Mouse (Mus musculus): ENCODE data around the gene Enpp6. TPM values are rescaled to one million over a fixed set of nuclear protein-coding genes. Genes with fewer than 3 reads are reported as not detected.

Enpp6 gene
- polyA plus RNA-seq, 2 experiments, result 0.17 to 0.20 TPM

DNA sequence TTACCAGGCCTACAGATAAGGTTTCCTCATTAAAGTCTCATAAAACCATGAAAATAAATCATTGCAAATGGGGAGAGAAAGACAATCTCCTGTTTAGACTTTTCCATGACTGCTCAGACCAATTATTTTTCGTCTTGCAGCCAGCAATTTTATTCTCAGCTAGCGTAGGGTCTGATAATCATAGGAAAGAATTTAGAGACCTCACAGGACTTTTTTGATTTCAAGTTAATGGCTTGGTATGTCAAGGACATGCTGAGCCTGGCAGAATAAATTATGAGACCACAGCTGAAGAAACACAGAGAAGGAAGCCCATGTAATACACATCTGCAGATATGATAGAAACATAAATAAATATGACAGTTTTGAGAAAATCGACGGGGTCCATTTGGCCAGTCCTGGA is 130.6 kb downstream of the Enpp6 start:
- H3K4me1 ChIP-seq (replicated peaks; ENCODE audit: control insufficient read depth in 2 of 2, insufficient read depth in 2 of 2, low read length in 1 of 2), result no peaks in the 10 kb centered on the region
- H3K27me3 ChIP-seq (ENCODE audit: control insufficient read depth, insufficient read depth, low read length), result no peaks in the 10 kb centered on the region
- no peak overlapping the region for H3K9ac ChIP-seq (replicated peaks)
- H3K36me3 ChIP-seq (replicated peaks; ENCODE audit: control insufficient read depth, insufficient read depth, low read depth), result no peaks in the 10 kb centered on the region
- no peak overlapping the region for H3K27ac ChIP-seq
- no peaks in the 10 kb centered on the region for H3K9me3 ChIP-seq (ENCODE audit: control insufficient read depth, low read length)
- H3K4me2 ChIP-seq (ENCODE audit: low read depth), result no peak overlapping the region
- no peak overlapping the region for H3K4me3 ChIP-seq (ENCODE audit: insufficient read depth in 1 of 2, low read depth in 2 of 2, low read length in 2 of 2)
- DNase-seq (ENCODE audit: low read depth in 3 of 3, low spot score in 3 of 3) (no peak), ATAC-seq (ENCODE audit: insufficient read depth) (no peak)
- whole genome bisulfite sequencing (ENCODE audit: insufficient replicate concordance), result 56% methylated on average over 4 of the region's 4 CpGs
- TF ChIP-seq EP300 (IDR thresholded peaks at IDR 0.05; ENCODE audit: low read depth), result no peak
- TF ChIP-seq CTCF (IDR thresholded peaks at IDR 0.05; ENCODE audit: low read depth), result no peak

DNA sequence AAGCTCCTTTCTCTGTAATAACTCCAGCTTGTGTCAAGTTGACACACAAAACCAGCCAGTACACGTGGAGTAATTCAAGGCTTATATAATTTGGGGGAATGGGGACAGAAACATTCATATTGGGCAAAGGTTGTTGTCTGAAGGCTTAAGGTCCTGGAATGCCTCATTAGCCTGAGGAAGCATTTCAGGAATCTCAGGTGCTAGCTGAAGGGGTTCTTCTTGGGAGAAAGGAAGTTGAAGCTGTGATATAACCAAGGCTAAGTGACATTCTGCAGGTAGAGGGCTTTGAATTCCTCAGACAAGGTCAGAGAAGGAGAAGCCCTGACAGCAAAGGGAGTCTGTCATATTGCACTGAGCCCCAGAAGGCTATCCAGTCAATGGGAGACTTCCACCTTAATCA is 133.2 kb downstream of the Enpp6 start:
- Histone ChIP-seq H3K36me3 (replicated peaks; ENCODE audit: control insufficient read depth, insufficient read depth, low read depth) (no peaks in the 10 kb centered on the region), H3K4me2 (ENCODE audit: low read depth) (no peak overlapping the region), H3K4me1 (replicated peaks; ENCODE audit: control insufficient read depth in 2 of 2, insufficient read depth in 2 of 2, low read length in 1 of 2) (no peaks in the 10 kb centered on the region), H3K4me3 (ENCODE audit: insufficient read depth in 1 of 2, low read depth in 2 of 2, low read length in 2 of 2) (no peak overlapping the region), H3K27ac (no peak overlapping the region), H3K27me3 (ENCODE audit: control insufficient read depth, insufficient read depth, low read length) (no peaks in the 10 kb centered on the region), H3K9me3 (ENCODE audit: control insufficient read depth, low read length) (no peaks in the 10 kb centered on the region), H3K9ac (replicated peaks) (no peak overlapping the region)
- TF ChIP-seq CTCF (IDR thresholded peaks at IDR 0.05; ENCODE audit: low read depth), result no peak
- TF ChIP-seq EP300 (IDR thresholded peaks at IDR 0.05; ENCODE audit: low read depth), result no peak
- ATAC-seq (ENCODE audit: insufficient read depth), result no peak
- 51% methylated on average over 1 of the region's 1 CpGs for WGBS (ENCODE audit: insufficient replicate concordance)
- no peak for DNase-seq (ENCODE audit: low read depth in 3 of 3, low spot score in 3 of 3)

DNA sequence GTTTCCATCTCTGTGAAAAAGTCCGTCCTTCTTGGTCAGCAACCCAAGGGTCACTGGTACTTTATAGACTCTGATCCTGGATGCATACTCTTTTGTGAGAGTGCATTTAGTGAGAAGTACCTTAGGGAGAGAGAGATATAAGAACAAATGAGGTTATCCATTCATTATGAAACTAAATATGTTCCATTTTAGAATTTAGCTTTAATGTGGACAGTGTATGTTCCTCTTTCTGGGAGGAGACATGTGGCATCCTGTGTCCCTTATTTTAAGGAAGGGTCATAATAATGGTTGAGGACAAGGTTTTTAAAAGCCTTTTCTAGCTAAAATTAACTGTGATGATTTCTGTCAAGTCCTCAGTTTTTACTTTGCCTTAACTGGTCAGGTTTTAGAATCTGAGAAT is 142.2 kb downstream of the Enpp6 start:
- Histone ChIP-seq H3K4me1 (replicated peaks; ENCODE audit: control insufficient read depth in 2 of 2, insufficient read depth in 2 of 2, low read length in 1 of 2) (no peaks in the 10 kb centered on the region), H3K4me2 (ENCODE audit: low read depth) (no peak overlapping the region), H3K36me3 (replicated peaks; ENCODE audit: control insufficient read depth, insufficient read depth, low read depth) (no peaks in the 10 kb centered on the region), H3K4me3 (ENCODE audit: insufficient read depth in 1 of 2, low read depth in 2 of 2, low read length in 2 of 2) (no peak overlapping the region), H3K27me3 (ENCODE audit: control insufficient read depth, insufficient read depth, low read length) (no peaks in the 10 kb centered on the region), H3K9me3 (ENCODE audit: control insufficient read depth, low read length) (no peaks in the 10 kb centered on the region), H3K9ac (replicated peaks) (no peak overlapping the region), H3K27ac (no peak overlapping the region)
- no peak for ATAC-seq (ENCODE audit: insufficient read depth)
- TF ChIP-seq EP300 (IDR thresholded peaks at IDR 0.05; ENCODE audit: low read depth), result no peak
- TF ChIP-seq CTCF (IDR thresholded peaks at IDR 0.05; ENCODE audit: low read depth), result no peak
- 79% methylated on average over 1 of the region's 1 CpGs for whole genome bisulfite sequencing (ENCODE audit: insufficient replicate concordance)
- DNase-seq (ENCODE audit: low read depth in 3 of 3, low spot score in 3 of 3), result no peak

DNA sequence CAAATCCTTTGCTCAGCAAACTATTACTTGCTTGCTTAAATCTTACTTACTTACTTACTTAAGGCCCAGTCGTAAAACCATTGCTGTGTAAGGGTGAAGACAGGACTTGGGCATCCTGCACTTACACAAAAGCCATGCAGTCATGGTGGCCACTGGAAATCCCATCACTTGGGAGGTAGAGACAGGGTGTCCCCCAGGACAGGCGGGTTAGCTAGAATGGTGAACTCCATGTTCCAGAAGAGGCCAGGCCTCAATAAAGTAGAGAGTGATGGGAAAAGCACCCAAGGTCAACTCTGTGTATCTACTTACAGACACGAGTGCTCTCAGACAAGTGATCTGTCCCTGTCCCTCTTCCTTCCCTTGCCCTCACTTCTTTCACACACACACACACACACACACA is 146.7 kb downstream of the Enpp6 start:
- H3K27me3 ChIP-seq (ENCODE audit: control insufficient read depth, insufficient read depth, low read length), result no peaks in the 10 kb centered on the region
- H3K36me3 ChIP-seq (replicated peaks; ENCODE audit: control insufficient read depth, insufficient read depth, low read depth), result no peaks in the 10 kb centered on the region
- H3K9me3 ChIP-seq (ENCODE audit: control insufficient read depth, low read length), result no peaks in the 10 kb centered on the region
- WGBS (ENCODE audit: insufficient replicate concordance), result 43% methylated on average over 3 of the region's 3 CpGs
- H3K4me3 ChIP-seq (ENCODE audit: insufficient read depth in 1 of 2, low read depth in 2 of 2, low read length in 2 of 2), result no peak overlapping the region
- H3K27ac ChIP-seq, result no peak overlapping the region
- DNase-seq (ENCODE audit: low read depth in 3 of 3, low spot score in 3 of 3) (no peak), ATAC-seq (ENCODE audit: insufficient read depth) (no peak)
- no peaks in the 10 kb centered on the region for H3K4me1 ChIP-seq (replicated peaks; ENCODE audit: control insufficient read depth in 2 of 2, insufficient read depth in 2 of 2, low read length in 1 of 2)
- H3K9ac ChIP-seq (replicated peaks), result no peak overlapping the region
- no peak for TF ChIP-seq CTCF (IDR thresholded peaks at IDR 0.05; ENCODE audit: low read depth)
- TF ChIP-seq EP300 (IDR thresholded peaks at IDR 0.05; ENCODE audit: low read depth), result no peak
- no peak overlapping the region for H3K4me2 ChIP-seq (ENCODE audit: low read depth)

DNA sequence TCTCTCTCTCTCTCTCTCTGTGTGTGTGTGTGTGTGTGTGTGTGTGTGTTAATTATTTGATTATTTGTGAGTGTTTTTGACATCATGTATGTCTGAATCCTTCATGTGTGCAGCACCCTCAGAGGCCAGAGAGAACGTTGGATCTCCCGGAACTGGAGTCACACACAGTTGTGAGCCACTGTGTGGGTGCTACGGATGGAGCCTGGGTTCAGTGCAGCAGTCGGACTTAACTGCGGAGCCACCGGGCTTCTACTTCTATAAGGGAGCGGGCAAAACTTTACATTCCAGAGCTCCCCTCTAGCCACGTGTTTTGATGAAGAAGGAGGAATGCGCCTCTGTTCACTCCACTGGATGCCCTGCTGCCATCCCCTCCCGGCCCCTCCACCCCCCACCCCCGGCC is 148.0 kb downstream of the Enpp6 start:
- WGBS (ENCODE audit: insufficient replicate concordance), result 59% methylated on average over 11 of the region's 11 CpGs
- Histone ChIP-seq H3K9ac (replicated peaks) (no peak overlapping the region), H3K27me3 (ENCODE audit: control insufficient read depth, insufficient read depth, low read length) (no peaks in the 10 kb centered on the region), H3K9me3 (ENCODE audit: control insufficient read depth, low read length) (no peaks in the 10 kb centered on the region), H3K4me2 (ENCODE audit: low read depth) (no peak overlapping the region), H3K27ac (no peak overlapping the region), H3K4me1 (replicated peaks; ENCODE audit: control insufficient read depth in 2 of 2, insufficient read depth in 2 of 2, low read length in 1 of 2) (no peaks in the 10 kb centered on the region), H3K36me3 (replicated peaks; ENCODE audit: control insufficient read depth, insufficient read depth, low read depth) (no peaks in the 10 kb centered on the region), H3K4me3 (ENCODE audit: insufficient read depth in 1 of 2, low read depth in 2 of 2, low read length in 2 of 2) (no peak overlapping the region)
- no peak for DNase-seq (ENCODE audit: low read depth in 3 of 3, low spot score in 3 of 3)
- ATAC-seq (ENCODE audit: insufficient read depth), result no peak
- no peak for TF ChIP-seq EP300 (IDR thresholded peaks at IDR 0.05; ENCODE audit: low read depth)
- TF ChIP-seq CTCF (IDR thresholded peaks at IDR 0.05; ENCODE audit: low read depth), result no peak

Data from liver, embryonic 14.5 days (tissue).